Mouse (Mus musculus) CH12.LX (cell line): ENCODE results near the gene Serpina1a.
"Not testable (repeated sequence)": the region's sequence is repeated elsewhere in the genome, so short reads cannot be mapped to it uniquely, and the experiment has no call there.

Source experiments
- CHD1 ChIP-seq: IDR thresholded peaks from 2 replicates; pipeline ENCODE4 v1.6.1; 2012; ENCODE audit warnings: low read depth, low read length, improper control_type of control experiment, inconsistent platforms
- CHD2 ChIP-seq: IDR thresholded peaks from 2 replicates; pipeline ENCODE4 v1.6.1; 2011; ENCODE audit warnings: low read length, improper control_type of control experiment
- CTCF ChIP-seq, 2 experiments: IDR thresholded peaks in 1 of 2; conservative IDR thresholded peaks in 1 of 2; 2 replicates each; pipeline ENCODE4 v1.5.1; 2011 to 2012; ENCODE audit warnings: low read depth in 2 of 2, low read length in 2 of 2, improper control_type of control experiment in 1 of 2, inconsistent platforms in 1 of 2, mild to moderate bottlenecking in 1 of 2, moderate library complexity in 1 of 2
- E2F4 ChIP-seq: IDR thresholded peaks from 2 replicates; pipeline ENCODE4 v1.6.1; 2011; ENCODE audit warnings: low read depth, low read length, improper control_type of control experiment; ENCODE audit not compliant: insufficient replicate concordance
- EP300 ChIP-seq: IDR thresholded peaks from 2 replicates; pipeline ENCODE4 v1.6.1; 2011; ENCODE audit warnings: low read length, improper control_type of control experiment
- ETS1 ChIP-seq: conservative IDR thresholded peaks from 2 replicates; pipeline ENCODE4 v1.6.1; 2012; ENCODE audit warnings: low read depth, mild to moderate bottlenecking, inconsistent platforms, low read length, improper control_type of control experiment, moderate library complexity
- JUN ChIP-seq: IDR thresholded peaks from 2 replicates; pipeline ENCODE4 v1.6.1; 2011; ENCODE audit warnings: low read depth, mild to moderate bottlenecking, low read length, improper control_type of control experiment, moderate library complexity; ENCODE audit not compliant: insufficient read depth
- MAX ChIP-seq: IDR thresholded peaks from 2 replicates; pipeline ENCODE4 v1.6.1; 2011; ENCODE audit warnings: low read length, improper control_type of control experiment
- POLR2A ChIP-seq: IDR thresholded peaks from 2 replicates; pipeline ENCODE4 v1.6.1; 2011; ENCODE audit warnings: low read depth, mild to moderate bottlenecking, improper control_type of control experiment, low read length

- TF ChIP-seq CTCF (conservative IDR thresholded peaks at IDR 0.05 in 1 of 2, IDR thresholded peaks at IDR 0.05 in 1 of 2; ENCODE audit: low read depth in 2 of 2, low read length in 2 of 2); CHD2; POLR2A; MAX; EP300; JUN; E2F4; CHD1; ETS1: not testable (repeated sequence)
Observed at GRCm38 (mm10) chr12:103904837-103905340, 41.5 kb upstream of the Serpina1a start, which contains the start of gene Serpina1c.
